Mouse (Mus musculus): ENCODE measurements at regions not wholly inside any gene's neighbourhood (a gene's known extent, or its start where the extent isn't known, plus 50 kb on each side); places are given as distances from the start of the nearest gene placed in this dataset.

DNA sequence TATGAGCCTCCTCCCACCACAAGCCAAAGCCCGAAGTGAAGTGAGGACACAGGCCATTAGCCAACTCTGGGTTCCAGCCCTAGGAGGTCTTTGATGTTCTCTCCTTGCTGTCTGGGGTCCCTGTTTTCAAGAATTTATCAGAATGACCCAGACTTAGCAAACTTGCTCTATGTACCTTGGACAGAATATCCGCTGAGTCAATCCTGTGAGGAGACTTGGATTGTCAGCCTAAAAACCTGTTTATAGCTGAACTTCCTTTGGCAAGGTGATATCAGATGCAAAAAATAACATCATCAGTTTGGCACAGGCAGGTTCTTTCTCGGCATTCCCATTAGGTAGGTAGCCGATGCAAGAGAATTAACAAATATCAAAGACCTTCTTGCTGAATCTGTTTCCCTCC, 146.9 kb upstream of the Igf1 start:
- TF ChIP-seq EP300 (optimal IDR thresholded peaks at IDR 0.05) (no peak), CTCF (IDR thresholded peaks at IDR 0.05; ENCODE audit: low read depth) (no peak)

Measured in stomach, postnatal 0 days (tissue).